Mouse (Mus musculus) cerebral cortex, adult 2 months (tissue): Measurements from ENCODE around the gene Rapsn.

ENCODE experiments used
- WGBS: fragments of 180-500 bp; shearing (Covaris S2); methylation state at CpG from one replicate; pipeline ENCODE4 v1.1.7; 2018; 5-methylcytosine and 5-hydroxymethylcytosine counted together

The Rapsn gene

DNA sequence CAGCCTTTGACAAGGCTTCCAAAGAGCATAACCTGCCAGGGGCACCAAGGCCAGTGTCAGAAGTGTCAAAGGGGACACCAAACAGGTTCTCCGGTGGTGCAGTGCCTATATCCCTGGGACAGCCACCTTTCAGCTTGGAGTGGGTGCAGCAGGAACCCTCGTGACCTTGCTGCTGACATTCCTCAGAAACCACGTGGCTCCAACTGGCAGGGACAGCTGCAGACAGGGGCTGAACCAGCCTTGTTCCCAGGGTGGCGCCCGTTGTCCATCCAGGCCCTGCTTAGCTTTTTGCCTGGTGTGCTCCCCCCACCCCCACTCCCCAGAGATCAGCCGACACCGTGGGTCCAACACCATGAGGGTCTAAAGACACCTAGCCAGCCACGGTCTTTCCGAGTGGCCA is at the start of gene Rapsn:
Gene Rapsn, plus strand, starts transcription at position 236 of the 400 bp plus-strand sequence.
- WGBS: 72% methylated on average over 9 of the region's 9 CpGs

- 40% methylated on average over 3 of the region's 3 CpGs for WGBS
Observed at GRCm38 (mm10) chr2:90986055-90986454, 49.4 kb upstream of the Rapsn start.

DNA sequence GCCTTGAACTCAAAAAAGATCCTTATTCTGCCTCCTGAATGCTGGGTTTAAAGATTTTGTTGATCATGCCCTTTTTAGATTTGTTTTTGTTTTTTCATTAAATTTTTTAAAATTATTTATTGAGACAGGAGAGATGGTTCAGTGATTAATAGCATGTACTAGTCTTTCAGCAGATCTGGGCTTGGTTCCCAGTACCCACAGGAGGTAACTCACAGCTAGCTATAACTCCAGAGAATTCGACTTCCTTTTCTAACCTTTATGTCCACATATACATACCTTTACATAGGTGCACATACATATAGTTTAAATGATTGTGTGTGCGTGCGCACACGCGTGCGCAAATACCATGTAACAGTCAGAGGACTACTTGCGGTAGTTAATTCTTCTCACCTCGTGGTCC is 26.9 kb upstream of the Rapsn start:
- WGBS: 97% methylated on average over 8 of the region's 8 CpGs

- WGBS: 90% methylated on average over 2 of the region's 2 CpGs
Observed at GRCm38 (mm10) chr2:91013881-91014280, 21.5 kb upstream of the Rapsn start.

GRCm38 (mm10) chr2:91015386-91015785 is 20.0 kb upstream of the Rapsn start:
- 50% methylated on average over 4 of the region's 4 CpGs for WGBS

DNA sequence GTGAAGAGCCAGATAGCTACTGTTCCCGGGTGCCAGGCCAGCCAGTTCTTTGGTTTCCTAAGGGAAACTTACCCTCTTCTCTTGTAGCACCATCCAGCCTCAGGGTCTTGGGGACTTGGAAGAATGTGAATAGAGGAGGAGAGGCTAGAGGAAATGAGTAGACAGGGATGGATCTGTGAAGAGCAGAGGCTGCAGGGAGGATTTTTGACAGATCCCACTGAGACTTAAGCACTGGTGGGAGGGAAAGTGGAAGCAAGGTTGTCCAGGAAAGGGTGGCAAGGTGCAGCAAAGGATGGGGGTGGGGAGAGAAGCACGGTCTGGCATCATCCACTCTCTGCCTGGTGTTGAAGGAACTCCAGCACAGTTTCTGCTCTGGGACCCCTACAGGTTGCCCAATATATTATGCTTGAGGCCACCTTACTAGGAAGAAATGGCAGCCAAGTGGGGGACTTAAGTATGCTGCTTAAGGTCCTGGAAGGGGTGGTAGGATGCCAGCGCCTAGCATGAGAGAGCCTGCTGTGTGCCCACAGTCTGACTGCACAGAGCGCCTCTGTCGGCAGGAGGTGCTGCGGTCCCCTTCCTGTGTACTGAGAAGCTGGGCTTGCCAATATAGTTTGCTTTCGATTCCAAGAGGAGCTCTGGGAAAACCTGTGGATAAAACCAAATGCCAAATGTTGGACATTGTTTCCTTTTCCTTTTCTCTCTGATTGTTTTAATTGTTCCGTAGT is 17.2 kb upstream of the Rapsn start:
- WGBS: 38% methylated on average over 8 of the region's 8 CpGs

DNA sequence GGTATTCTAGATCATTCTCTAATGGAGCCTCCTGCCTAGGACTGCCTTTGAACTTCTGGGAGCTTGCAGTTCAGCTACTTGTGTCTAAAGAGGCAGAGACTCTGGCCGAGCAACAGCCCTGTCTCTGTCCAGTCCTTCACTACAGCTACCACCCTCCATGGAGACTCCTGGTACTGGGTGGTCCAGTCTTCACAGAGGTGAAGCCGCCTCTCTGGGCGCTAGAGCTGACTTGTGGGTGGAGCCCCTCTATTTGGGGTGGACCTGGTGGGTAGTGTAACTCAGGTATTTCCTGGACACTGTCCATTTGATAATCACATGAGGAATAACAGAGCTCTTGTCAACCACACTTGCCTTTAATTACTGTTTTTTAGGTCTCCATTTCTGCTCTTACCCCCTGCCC is 15.5 kb upstream of the Rapsn start:
- WGBS: 98% methylated on average over 3 of the region's 3 CpGs

GRCm38 (mm10) chr2:91022266-91022665 is 13.2 kb upstream of the Rapsn start:
- 92% methylated on average over 7 of the region's 7 CpGs for WGBS

DNA sequence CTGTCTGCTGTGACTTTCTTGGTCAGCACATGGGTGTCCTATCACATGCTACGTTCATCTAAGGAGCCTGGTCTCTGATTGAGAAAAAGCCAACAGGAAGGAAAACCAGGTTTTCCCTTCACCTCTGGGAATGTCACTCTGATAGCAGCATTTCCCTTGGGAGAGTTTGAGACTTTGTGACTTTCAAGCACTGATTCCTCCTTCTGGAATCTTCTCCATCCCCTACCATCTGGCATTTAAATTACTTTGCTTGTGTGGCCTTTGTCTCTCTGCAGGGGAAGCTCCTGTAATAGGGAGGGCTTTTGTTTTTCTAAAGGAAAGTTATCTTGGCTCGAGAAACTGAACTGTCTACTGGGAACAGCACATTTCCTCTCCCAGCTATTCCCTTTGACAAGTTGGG is 12.3 kb upstream of the Rapsn start:
- WGBS: 39% methylated on average over 2 of the region's 2 CpGs

DNA sequence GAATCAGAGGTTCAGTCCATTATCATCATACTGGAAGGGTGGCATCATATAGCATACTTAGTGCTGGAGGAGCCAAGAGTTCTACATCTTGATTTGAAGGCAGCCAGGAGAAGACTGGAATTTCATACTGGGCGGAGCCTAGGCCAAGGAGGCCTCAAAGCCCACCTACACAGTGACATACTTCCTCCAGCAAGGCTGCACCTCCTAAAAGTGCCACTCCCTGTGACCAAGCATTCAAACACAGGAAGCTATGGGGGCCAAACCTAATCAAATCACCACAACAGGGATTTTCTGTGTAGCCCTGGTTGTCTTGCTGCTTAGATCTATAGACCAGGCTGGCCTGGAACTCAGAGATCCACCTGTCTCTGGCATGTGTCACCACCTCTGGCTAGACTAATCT is 11.5 kb upstream of the Rapsn start:
- WGBS: 95% methylated on average over 1 of the region's 1 CpGs

DNA sequence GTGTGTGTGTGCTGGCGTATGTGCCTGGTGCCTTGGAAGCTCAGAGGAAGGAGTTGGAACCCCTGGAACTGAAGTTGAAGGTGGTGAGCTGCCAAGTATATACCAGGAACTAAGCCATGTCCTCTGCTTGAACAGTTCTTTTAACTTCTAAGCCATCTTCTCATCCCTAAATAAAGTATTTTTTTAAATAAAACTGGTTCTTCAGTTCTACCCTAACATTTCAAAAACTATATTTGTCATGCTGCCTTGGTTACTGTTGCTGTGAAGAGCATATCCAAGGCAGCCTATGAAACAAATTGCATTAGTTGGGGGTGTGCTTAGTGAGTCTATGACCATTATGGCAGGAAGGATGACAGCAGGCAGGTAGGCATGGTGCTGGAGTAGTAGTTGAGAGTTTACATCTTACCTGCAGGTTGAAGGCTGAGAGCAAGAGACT is 10.3 kb upstream of the Rapsn start:
- 40% methylated on average over 1 of the region's 1 CpGs for WGBS

GRCm38 (mm10) chr2:91026491-91026890 is 8.9 kb upstream of the Rapsn start:
- WGBS: 64% methylated on average over 1 of the region's 1 CpGs

- WGBS: 78% methylated on average over 9 of the region's 9 CpGs
Observed at GRCm38 (mm10) chr2:91027391-91028214, 7.8 kb upstream of the Rapsn start.

- 88% methylated on average over 4 of the region's 4 CpGs for WGBS
Observed at GRCm38 (mm10) chr2:91031216-91031615, 4.2 kb upstream of the Rapsn start.

- WGBS: 33% methylated on average over 3 of the region's 3 CpGs
Observed at GRCm38 (mm10) chr2:91033000-91033399, 2.4 kb upstream of the Rapsn start.

DNA sequence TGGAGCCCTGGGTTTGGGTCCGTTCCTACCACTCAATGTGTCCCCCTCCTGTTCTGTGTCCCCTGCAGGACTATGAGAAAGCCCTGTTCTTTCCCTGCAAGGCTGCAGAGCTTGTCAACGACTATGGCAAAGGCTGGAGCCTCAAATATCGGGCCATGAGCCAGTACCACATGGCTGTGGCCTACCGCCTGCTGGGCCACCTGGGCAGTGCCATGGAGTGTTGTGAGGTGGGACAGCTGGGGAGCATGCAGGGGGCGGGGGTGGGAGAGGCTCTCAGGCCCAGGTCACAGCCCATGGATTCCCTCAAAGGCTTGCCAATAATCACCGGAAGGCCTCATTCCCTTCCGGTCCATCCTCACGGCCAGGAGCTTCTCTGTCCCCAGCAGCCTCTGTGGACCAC is 6.4 kb downstream of the Rapsn start:
- WGBS: 78% methylated on average over 8 of the region's 8 CpGs

- 66% methylated on average over 21 of the region's 21 CpGs for WGBS
Observed at GRCm38 (mm10) chr2:91042651-91043398, 7.4 kb downstream of the Rapsn start.

DNA sequence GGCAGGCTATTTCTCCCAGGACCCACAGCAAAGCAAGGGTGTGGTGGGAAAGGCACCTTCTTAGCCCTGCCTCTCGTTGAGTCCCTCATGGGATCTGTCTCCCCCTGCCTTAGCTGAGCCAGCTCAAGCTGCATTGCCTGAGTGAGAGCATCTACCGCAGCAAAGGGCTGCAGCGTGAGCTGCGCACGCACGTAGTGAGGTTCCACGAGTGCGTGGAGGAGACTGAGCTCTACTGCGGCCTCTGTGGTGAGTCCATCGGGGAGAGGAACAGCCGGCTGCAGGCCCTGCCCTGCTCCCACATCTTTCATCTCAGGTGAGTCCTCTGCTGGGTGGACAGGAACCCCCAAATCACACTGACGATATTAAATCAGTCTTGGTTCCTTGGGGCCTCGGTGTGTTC is 9.3 kb downstream of the Rapsn start:
- WGBS: 85% methylated on average over 13 of the region's 13 CpGs

- 81% methylated on average over 1 of the region's 1 CpGs for WGBS
Observed at GRCm38 (mm10) chr2:91045805-91046204, 10.4 kb downstream of the Rapsn start.

- 83% methylated on average over 9 of the region's 9 CpGs for WGBS
Observed at GRCm38 (mm10) chr2:91047359-91047758, 11.9 kb downstream of the Rapsn start.

DNA sequence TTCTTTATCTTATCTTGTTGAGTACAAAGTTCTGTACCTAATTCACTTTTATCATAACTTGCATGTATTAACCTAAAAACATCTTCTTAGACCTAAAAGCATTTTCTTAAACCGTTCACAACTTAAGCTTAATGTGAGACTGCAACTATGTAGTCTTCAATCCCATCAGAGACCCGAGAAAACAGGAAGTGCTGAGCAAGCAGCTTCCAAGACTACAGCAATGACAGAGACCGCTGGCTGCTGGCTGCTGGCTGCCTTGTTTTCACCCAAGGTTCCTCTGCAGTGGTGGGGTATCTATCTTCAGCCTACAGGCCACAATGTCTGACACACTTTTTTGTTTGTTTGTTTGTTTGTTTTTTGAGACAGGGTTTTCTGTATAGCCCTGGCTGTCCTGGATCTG is 16.5 kb downstream of the Rapsn start:
- WGBS: 68% methylated on average over 3 of the region's 3 CpGs

DNA sequence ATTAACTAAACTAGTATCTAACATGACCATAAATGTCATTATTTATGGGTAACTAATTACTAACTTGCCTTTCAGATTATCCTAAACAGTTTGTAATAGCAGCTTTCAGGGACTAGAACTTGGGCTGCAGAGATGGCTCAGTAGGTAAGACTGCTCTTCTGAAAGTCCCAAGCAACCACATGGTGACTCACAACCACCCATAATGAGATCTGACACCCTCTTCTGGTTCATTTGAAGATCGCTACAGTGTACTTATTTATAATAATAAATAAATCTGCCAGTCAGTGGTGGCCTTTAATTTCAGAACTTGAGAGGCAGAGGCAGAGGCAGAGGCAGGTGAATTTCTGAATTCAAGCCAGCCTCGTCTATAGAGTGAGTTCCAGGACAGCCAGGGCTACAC is 17.3 kb downstream of the Rapsn start:
- 27% methylated on average over 2 of the region's 2 CpGs for WGBS
